Mouse (Mus musculus) induced T-regulatory cell, adult 2 months (primary cell): ENCODE measurements around the gene Nf1.

Source experiments
- DNase-seq: peaks from one replicate; pipeline ENCODE4 v3.0.0-alpha.2; 2012; ENCODE audit warnings: low read depth

Nf1 gene

DNA sequence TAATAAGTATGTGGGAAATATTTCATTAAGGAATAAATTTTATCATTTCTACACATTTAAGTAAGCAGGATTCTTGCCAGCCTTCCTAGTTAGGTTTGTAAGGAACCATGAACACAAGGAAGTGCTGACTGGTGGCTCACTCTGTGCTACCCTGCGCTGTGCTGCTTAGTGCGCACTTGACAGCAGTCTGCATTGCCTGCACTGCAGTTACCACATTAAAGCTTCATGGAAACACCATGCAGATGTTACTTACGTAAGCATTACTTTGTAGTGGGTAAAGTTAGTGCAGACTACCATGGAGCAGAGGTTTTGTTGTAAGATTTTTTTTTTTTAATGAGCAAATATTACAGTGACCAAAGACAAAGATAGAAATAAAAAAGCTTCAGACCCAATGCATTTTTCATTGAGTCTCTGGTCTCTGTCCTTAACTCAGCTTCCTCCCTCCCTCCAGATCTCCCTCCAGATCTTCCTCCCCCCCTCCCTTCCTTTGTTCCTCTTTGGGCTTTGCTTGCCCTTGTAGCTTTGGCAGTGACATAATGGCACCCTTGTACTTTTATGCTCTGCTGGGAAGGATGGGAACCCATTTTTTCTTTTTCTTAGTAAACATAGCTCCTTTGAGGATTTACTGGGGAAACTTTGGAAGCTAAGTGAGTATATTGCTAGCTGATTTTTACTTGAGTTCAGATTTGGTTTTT lies 121.4 kb downstream of the Nf1 start:
- peak; percentile 61 for DNase-seq

DNA sequence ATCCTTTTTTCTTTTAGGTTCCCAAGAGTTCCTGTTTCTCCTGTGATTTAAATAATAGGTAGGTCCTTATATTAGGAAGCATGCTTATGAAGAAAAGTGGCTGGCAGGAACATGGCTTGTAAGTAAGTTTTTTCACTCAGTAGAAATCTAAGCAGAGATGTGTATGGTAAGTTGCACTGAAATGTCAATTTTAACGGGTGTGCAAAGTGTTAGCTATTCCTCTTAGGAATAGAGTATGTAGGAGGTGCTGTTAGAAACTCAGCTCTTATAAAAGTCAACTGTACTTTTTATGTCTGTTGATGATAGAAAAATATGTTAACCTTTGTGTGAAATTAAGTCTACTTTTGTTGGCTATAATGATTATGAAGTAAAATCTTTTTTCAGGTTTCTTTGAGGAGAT lies 128.6 kb downstream of the Nf1 start:
- no peak for DNase-seq

DNA sequence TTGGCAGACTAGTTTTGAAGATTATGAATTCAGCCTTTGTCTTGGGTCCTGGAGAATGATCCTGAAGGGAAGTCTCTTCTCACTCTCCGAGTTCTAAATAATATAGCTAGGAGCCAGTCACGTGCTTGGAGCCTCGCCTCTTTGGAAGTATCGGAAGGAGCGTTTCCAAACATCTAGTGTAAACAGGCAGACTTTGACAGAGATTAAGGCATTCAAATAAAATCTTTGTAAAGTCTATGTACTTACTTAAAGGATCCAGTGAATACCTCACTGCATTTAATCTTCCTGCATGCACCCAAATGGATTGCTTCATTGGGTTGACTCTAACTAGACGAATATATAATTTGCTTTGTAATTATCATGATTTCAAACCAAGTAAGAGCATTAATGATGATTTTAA lies 143.9 kb downstream of the Nf1 start:
- no peak for DNase-seq

DNA sequence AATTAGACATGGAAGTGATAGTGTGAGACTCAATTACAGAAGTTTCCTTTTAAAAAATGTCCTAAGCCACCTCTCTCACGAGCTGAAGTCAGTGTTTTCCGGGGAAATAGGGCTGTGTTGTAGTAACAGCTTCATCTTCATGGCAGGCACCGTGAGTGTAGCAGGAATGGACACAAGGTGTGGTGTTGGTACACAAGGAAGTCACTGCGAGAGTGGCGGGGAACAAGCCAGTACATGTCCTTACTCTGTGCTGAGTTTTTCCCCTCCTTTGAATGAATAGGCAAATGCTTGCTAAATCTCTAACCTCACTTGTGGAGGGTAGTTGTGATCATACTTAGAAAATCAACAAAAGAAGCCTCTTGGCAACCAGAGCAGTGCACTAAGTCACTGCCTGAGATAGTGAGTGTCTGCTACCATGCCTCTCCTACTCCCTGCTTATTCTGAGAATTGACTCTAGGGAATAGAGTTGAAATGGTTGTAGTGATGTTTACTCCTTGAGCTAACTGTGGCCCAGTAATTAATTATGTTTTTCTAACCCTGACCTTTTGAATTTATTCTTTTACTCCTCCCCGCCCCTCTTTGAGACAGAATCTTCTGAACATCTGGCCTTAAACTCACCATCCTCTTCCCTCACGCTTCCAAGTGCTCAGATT lies 144.5 kb downstream of the Nf1 start:
- no peak for DNase-seq

DNA sequence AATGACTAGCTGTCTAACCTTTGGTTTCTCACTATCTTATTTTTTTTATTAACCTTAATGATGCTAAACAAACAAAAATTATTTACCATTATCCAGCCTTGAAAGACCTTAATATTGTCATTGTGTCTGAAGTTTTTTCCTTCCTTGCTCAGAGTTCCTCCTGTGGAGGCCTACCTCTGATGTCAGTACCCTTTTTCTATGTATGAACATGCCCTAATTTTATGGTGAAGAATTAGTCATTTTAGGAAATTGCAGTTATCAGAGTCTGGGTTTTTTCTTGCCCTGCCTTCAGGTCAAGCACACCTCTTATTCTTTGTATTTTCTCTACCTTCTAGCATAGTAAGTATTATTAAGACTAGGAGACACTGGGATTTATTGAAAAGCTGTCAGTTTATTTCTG lies 145.2 kb downstream of the Nf1 start:
- no peak for DNase-seq

DNA sequence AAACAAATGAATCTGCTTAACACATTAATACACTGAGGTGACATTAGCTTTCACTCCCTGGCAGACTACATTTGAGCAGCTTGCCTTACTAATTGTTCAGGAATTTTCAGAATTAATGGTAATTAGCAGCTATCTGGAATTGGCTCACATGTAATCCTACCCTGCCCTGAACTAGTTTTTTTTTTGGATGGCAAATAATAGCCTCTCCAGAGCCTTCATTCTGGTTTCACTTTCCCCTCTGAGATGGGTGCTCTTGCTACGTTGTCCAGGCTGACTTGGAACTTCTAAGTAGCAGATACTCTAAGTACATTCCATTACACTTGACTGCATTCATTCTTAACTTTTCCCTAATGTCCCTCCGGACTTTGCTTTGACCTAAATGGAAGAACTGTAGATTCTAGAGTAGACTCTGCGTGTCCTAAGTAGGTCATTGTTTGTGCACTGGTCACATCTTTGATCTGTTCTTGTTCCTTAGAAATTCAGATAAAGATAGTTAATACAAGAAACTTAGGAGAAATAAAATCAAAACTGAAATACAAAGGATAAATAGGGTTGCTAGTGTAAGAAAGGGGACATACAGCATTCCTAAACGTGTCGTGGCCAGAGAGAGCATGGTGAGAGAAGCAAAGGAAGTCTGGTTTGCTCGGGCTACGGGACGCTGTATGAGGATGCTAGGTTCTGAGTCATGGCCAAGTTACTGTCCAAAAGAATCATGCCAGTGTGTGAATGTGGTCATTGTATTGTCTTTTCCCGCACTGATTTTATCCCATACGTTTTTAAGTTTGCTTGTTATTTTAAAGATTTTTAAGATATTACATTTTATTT lies 155.7 kb downstream of the Nf1 start:
- no peak for DNase-seq

DNA sequence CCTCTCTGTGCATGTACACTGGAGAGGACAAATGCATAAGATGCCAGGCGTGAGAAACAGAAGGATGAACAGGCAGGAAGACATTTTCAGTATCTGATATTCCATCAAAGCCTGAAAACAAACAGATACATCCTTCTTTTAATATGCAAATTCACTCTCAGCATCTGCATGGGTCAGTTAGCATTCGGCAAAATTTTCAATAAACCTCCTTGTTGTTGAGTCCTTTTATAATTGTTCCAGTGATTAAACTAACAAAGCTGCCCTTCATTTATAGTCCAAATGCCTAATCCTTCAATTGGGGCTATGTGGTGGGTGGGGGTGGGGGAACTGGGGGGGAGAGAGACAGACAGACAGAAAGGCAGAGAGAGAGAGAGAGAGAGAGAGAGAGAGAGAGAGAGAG lies 163.4 kb downstream of the Nf1 start:
- DNase-seq, result no peak

DNA sequence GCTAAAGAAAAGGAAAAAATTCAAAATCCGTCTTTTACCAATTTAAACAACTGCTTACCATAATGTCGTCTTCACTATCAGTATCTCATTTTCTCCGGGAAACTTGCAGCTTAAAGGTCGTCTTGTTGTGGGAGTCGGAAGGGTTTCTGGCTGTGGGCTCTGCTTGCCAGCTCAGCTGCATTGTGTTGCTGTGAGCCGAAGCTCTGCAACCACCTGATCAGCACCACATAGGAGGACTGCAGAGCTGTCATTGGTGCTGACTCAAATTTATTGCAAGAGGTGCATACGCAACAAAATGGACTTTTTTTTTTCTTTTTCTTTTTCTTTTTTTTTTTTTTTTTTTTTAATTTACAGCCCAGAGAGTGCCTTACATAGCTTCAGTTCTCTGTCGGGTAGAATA lies 164.4 kb downstream of the Nf1 start, which contains the start of gene Omg:
Omg (minus strand) TSS at position 240 of the 400 bp plus-strand sequence.
- no peak for DNase-seq

DNA sequence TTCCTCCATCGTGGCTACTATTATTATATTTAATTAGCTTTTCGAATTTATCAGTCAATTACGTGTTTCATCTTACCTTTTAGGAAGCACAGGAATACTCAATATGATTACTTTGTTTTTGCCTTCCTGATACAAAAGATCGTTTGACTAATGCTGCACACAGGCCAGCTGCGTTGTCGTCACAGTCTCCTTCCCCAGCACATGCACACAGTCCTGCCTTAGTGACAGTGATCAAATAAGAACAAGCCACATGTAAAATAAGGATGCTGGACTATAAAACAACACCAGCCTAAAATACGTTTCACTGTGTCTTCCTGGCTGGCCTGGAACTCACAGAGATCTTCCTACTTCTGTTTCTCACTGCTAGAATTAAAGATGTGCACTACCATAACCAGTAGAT lies 165.0 kb downstream of the Nf1 start:
- DNase-seq, result no peak

DNA sequence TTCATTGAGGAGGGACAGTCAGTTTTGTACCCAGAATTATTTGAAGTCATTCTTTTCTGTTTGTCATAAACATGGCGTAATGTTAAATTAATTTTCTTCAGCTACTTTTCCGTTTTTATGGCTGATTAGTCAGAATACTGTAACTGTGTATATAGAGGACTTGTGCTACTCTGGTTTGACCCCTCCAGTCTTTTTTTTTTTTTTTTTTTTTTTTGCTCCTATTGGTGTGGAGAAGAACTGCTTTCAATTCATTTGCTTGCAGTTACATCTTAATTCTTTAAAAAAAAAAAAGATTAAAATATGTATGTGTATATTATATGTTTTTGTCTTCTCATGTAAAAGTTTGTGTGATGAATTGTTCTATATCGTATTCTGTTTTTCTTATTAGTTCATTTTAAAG lies 172.5 kb downstream of the Nf1 start:
- no peak for DNase-seq

DNA sequence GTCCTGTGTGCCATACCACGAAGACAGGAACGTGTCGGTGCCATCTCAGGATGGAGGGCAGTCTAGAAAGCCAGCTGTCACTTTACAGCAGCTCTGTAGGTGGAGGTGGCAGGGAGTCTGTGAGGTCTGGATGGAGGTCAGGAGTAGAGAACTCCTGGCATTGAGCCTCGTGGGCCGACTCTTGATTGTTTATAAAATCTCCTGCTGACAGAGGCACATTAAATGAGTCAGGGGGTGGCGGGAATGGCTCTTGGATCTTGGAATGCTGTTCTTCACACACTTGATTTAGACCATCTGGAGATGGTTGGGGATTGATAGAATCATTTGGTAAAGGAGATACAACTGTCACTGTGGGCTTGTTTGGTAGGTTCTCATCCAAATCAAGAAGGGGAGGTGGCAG lies 175.8 kb downstream of the Nf1 start:
- no peak for DNase-seq

DNA sequence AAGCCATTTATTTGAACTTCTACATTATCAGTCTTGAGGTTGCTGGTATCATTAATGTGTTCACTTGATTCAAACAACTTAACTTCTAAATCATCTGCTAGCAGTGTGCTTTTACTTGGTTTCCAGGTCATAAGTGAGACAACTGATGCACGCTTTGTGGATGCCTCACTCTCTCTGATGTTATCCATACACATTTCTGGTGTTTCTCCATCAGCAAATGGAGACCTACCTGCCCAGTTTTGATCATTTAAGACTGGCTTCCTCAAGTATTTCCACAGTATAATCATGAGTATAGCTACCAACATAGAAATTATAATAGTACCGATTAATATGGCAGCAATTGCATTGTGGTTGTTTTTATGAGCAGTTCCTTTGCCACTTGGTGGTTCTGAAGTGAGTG lies 176.3 kb downstream of the Nf1 start:
- no peak for DNase-seq

DNA sequence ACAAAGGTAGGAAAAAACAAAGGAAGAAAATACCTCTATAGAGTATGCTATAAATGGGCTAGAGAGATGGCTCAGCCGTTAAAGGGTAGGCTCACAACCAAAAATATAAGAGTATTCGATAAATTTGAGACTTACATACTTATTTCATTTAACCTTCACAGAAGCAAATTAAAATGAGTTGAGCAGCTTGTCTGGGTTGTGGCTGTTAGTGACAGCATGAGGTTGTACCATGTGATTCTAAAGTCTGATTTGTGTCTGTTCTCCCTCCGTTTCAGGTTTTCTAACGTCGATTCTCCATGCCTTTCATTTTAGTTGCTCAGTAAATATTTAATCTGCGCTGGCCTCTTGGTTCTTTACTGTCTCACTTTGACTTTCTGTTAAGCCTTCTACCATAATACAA lies 179.8 kb downstream of the Nf1 start:
- no peak for DNase-seq

DNA sequence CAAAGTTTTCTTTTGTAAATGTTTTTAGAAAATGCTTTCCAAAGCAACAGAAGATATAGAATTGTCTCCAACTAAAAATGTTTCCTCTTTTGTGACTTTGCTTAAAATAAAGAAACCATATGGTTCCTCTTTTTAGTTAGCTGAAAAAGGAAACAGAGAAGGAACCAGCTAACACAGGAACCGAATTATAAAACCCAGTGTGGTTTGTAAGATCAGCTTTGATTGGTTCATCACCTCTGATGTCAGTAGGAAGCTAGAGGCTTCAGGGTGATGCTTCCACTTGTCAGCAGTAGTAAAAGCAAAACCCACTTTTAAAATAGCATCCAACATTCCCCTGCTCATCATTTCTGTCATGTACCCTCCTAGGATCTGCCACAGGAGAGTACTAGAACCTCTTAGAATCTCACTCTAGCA lies 180.4 kb downstream of the Nf1 start:
- DNase-seq, result peak; percentile 90

DNA sequence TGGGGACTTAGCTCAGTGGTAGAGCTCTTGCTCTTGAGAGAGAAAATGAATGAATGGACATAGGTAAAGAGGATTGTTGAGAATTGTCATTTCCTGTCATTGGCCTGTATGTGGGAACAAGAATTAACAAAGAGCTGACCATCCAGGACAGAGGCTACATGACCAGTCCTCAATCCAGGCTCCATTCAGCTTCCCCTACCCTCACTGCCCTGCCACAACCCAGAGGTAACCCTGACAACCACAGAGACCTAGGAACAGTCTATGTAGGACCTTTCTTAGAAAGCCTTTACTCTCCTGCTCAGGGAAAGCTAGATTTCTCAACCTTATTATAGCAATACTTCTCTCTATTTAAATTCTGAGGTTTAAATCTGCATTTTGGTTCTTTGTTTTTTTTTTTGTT lies 181.3 kb downstream of the Nf1 start:
- DNase-seq, result peak; percentile 59

DNA sequence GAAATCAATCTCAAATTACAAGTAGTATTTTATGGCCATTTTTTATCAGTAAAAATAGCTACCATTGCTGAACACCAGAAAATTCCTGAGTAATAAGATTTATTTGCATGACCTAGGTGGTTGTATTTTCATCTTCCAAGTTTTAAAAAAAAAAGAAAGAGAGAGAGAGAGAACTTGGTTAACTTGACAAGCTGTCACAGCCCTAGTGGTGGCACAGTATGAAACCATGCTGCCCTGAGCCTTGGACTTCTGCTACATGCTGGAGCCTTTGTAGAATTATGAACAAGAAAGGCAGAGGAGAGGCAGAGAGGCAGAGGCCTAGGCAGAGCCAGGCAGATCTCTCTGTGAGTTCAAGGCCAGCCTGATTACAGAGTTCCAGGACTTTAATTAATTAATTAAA lies 182.4 kb downstream of the Nf1 start:
- DNase-seq, result peak; percentile 66

DNA sequence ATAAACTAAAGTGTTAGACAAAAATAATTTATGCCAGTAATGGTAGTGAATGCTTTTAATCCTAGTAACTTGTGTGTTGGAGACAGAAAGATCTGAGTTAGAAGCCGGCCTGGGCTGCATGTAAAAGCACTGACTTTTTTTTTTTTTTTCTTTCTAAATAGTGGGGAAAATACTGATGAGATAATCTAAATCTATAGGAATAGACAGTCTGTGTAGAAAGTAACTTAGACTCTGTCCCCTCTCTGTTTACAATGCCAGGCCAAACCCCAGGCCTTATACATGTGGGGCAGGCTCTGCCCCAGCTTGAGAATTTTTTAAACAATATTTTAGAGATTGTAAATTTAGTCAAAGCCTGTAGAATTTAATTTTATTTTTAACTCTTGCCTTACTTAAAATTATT lies 183.5 kb downstream of the Nf1 start:
- peak; percentile 31 for DNase-seq

DNA sequence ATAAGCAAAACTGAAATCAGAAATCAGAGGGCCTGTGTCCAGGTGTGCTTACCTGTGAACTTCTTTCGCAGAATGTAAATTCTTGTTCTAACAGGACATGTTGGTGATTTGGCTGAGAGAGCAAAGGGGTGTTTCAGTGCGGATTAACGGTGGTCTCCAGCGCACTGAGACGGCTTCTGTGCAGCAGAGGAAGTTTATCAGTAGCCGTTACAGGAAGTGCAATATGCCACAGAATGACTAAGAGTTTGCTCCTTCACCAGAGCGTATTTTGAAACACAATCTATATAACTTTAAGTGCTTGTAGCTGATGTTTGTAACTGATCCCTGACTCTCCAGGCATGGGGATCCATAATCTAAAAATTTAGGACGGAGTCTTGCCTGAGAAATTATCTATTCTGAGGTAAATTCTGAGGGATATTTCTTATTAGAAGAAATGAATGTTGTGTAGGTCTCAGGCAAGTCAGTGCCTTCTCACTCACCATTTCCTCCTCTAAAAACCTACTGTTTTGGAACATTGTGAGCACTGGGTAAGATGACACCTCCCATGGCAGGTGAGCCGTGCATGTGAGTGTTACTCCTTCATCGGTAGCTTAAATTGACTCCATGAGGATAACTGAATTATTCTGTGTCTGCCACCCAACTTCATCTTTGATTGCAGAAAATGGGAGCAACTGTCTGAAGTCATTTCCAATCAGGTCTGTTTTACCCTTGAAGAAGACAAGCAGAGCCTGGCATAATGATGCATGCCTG lies 184.2 kb downstream of the Nf1 start, which contains the start of gene Evi2b:
Evi2b (minus strand) TSS at position 203 of the 750 bp plus-strand sequence.
- DNase-seq, result peak; percentile 79

DNA sequence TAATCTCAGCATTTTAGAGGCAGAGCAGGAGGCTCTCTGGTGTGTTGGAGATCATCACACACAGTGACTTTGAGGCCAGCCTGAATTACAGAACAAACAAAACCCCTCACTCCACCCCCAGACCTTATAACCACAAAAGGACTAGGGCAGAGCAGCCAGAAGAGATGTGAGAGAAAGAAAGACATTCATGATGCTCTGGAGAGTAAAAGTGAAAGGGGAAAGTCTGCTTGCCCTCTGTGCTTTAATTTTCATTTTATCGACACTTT lies 184.8 kb downstream of the Nf1 start:
- peak; percentile 74 for DNase-seq

DNA sequence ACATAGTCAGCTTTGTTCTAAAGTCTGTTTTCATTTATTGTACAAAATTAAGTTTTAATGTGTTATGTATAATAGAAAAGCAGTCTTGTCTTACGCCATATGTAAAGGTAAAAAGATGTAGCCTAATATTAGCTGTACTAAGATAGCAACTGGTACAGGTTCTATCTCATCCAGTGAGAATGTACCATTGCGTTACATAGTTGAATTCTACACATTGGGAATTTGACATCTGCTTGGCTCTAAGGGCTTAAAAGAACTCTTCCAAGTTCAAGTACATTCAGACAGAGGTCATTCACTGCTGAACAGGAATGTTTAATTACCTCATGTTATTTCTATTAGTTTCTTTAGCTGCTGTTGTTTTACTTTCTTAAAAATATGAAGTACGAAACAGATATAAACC lies 187.1 kb downstream of the Nf1 start:
- no peak for DNase-seq

DNA sequence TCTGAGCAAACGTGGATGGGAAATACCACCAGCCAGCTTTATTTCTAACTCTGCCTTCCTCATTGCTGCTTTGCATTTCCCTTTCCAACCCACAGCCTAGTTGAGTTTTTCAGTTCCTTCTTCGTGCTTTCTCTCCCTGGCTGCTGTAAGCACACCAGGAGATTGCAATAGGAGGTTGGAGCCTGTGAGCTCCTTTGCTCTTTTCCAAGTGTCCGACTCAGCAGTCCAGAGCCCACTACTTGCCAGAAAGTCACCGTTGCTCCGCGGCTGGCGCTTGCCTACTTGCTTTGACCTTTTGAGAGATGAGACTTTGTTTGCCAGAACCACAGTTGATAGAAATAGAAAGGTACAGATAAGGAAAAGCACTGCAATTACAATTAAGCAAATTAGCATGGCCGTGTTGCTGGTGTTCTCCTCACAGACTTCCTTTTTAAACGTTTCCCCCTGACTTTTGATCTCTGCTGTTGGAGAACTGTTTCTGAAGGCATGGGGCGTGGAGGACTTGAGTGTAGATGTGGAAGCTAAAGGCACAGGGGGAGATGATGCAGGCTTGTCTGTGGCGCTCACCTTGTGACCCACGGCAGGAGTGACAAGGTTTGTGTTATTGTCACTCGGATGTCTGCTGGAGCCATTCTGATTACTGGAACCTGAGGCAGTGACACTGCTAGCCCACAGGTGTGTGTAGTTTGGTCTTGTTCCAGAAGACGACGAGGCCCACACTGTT lies 187.7 kb downstream of the Nf1 start:
- DNase-seq, result peak; percentile 57
